Mouse (Mus musculus) embryonic stem cell, embryonic (primary cell): ENCODE measurements at regions not wholly inside any gene's neighbourhood (a gene's known extent, or its start where the extent isn't known, plus 50 kb on each side); places are given as distances from the start of the nearest gene placed in this dataset.
"Not testable (repeated sequence)": the region's sequence is repeated elsewhere in the genome, so short reads cannot be mapped to it uniquely, and the experiment has no call there.

Experiments
- CTCF ChIA-PET, 4 experiments: fragments of 300-600 bp in 2 of 4; fragments of 350-600 bp in 2 of 4; sonication (Branson Sonifier 250); formaldehyde crosslinking; loops; one replicate each; lab custom pipeline; 2022; ENCODE audit warnings: inconsistent platforms in 2 of 4; lab: Charles Lee
- POLR2A ChIA-PET, 4 experiments: fragments of 300-600 bp in 2 of 4; fragments of 350-600 bp in 2 of 4; sonication (Branson Sonifier 250); formaldehyde crosslinking; loops; one replicate each; lab custom pipeline; 2022; ENCODE audit warnings: antibody characterized with exemption in 4 of 4, inconsistent platforms in 1 of 4; lab: Charles Lee

GRCm38 (mm10) chr11:52460190-52460780, 64.1 kb downstream of the 9530068E07Rik start:
- CTCF ChIA-PET: no interaction called here
- POLR2A ChIA-PET: interaction anchor here in 2 of 4 experiments (0.6 to 1.1 kb wide), 3 partner anchors 23 to 641 kb away, joined by 3 read pairs; no protein-coding TSS in a partner anchor

GRCm38 (mm10) chr11:52471128-52471527, 74.9 kb downstream of the 9530068E07Rik start:
- POLR2A ChIA-PET, CTCF ChIA-PET: not testable (repeated sequence)

GRCm38 (mm10) chr11:52480111-52480510, 83.9 kb downstream of the 9530068E07Rik start:
- CTCF ChIA-PET: not testable (repeated sequence)

GRCm38 (mm10) chr11:52480694-52481093, 84.5 kb downstream of the 9530068E07Rik start:
- POLR2A ChIA-PET: interaction anchor here in 1 of 4 experiments (0.6 to 1.3 kb wide), 2 partner anchors 31 to 128 kb away, joined by 3 read pairs; no protein-coding TSS in a partner anchor
- CTCF ChIA-PET: not testable (repeated sequence)

More at GRCm38 (mm10) chr11:52480111-52480510, 83.9 kb downstream of the 9530068E07Rik start:
- POLR2A ChIA-PET: interaction anchor here in 1 of 4 experiments (0.6 to 1.3 kb wide), 2 partner anchors 32 to 127 kb away, joined by 3 read pairs; no protein-coding TSS in a partner anchor

GRCm38 (mm10) chr11:52483534-52483933, 87.3 kb downstream of the 9530068E07Rik start:
- POLR2A ChIA-PET: interaction anchor here in 2 of 4 experiments (0.7 to 0.9 kb wide), 2 partner anchors 63 to 124 kb away, joined by 3 read pairs; no protein-coding TSS in a partner anchor
- CTCF ChIA-PET: not testable (repeated sequence)

GRCm38 (mm10) chr11:52488538-52488937, 92.3 kb downstream of the 9530068E07Rik start:
- CTCF ChIA-PET: not testable (repeated sequence)

GRCm38 (mm10) chr11:52493336-52493735, 97.1 kb downstream of the 9530068E07Rik start:
- ChIA-PET POLR2A (interaction anchor here in 2 of 4 experiments (0.6 to 0.7 kb wide), 2 partner anchors 17 to 1257 kb away, joined by 3 to 4 read pairs; no protein-coding TSS in a partner anchor), CTCF (no interaction called here)

More at GRCm38 (mm10) chr11:52488538-52488937, 92.3 kb downstream of the 9530068E07Rik start:
- POLR2A ChIA-PET: not testable (repeated sequence)

- ChIA-PET POLR2A (interaction anchor here in 1 of 4 experiments (1.3 kb wide), 1 partner anchor 12 kb away, joined by 3 read pairs; no protein-coding TSS in a partner anchor), CTCF (interaction anchor here in 1 of 4 experiments (0.8 kb wide), 1 partner anchor 60 kb away, joined by 4 read pairs; no protein-coding TSS in a partner anchor)
These were observed 100.7 kb downstream of the 9530068E07Rik start for GRCm38 (mm10) chr11:52496908-52497307.

- ChIA-PET POLR2A (no interaction called here), CTCF (no interaction called here)
These were observed 106.6 kb downstream of the 9530068E07Rik start for GRCm38 (mm10) chr11:52502759-52503365.

- ChIA-PET CTCF (interaction anchor here in 3 of 4 experiments (0.6 to 2.4 kb wide), 5 partner anchors 10 to 225 kb away, joined by 3 to 14 read pairs (median 5); no protein-coding TSS in a partner anchor), POLR2A (interaction anchor here in 3 of 4 experiments (0.6 to 1.9 kb wide), 8 partner anchors 17 to 748 kb away, joined by 3 to 8 read pairs (median 3); partner anchors contain the start of gene Vdac1 (in 2 of the 3))
These were observed 115.6 kb downstream of the 9530068E07Rik start for GRCm38 (mm10) chr11:52511831-52512297.

GRCm38 (mm10) chr11:52517330-52517729, 121.1 kb downstream of the 9530068E07Rik start:
- CTCF ChIA-PET: interaction anchor here in 2 of 4 experiments (0.7 to 0.8 kb wide), 2 partner anchors 178 to 249 kb away, joined by 3 read pairs; no protein-coding TSS in a partner anchor
- POLR2A ChIA-PET: no interaction called here

- ChIA-PET CTCF (no interaction called here), POLR2A (no interaction called here)
These were observed 123.6 kb downstream of the 9530068E07Rik start for GRCm38 (mm10) chr11:52519877-52520276.

GRCm38 (mm10) chr11:52521879-52522278, 125.7 kb downstream of the 9530068E07Rik start:
- ChIA-PET POLR2A (interaction anchor here in 1 of 4 experiments (0.6 kb wide), 1 partner anchor 443 kb away, joined by 13 read pairs; no protein-coding TSS in a partner anchor), CTCF (interaction anchor here in 3 of 4 experiments (0.5 to 2.0 kb wide), 39 partner anchors 9 to 733 kb away, joined by 3 to 14 read pairs (median 3); no protein-coding TSS in a partner anchor)

- CTCF ChIA-PET: interaction anchor here in 3 of 4 experiments (0.5 to 2.0 kb wide), 37 partner anchors 10 to 733 kb away, joined by 3 to 14 read pairs (median 3); no protein-coding TSS in a partner anchor
- POLR2A ChIA-PET: no interaction called here
These were observed 126.2 kb downstream of the 9530068E07Rik start for GRCm38 (mm10) chr11:52522384-52522783.

- POLR2A ChIA-PET: no interaction called here
- CTCF ChIA-PET: no interaction called here
These were observed 127.0 kb downstream of the 9530068E07Rik start for GRCm38 (mm10) chr11:52523191-52523590.

- CTCF ChIA-PET: interaction anchor here in 1 of 4 experiments (0.8 kb wide), 1 partner anchor 238 kb away, joined by 6 read pairs; no protein-coding TSS in a partner anchor
- POLR2A ChIA-PET: no interaction called here
These were observed 127.4 kb downstream of the 9530068E07Rik start for GRCm38 (mm10) chr11:52523671-52524070.

- ChIA-PET CTCF (no interaction called here), POLR2A (interaction anchor here in 1 of 4 experiments (1.2 kb wide), 1 partner anchor 117 kb away, joined by 3 read pairs; no protein-coding TSS in a partner anchor)
These were observed 129.2 kb downstream of the 9530068E07Rik start for GRCm38 (mm10) chr11:52525446-52525845.

GRCm38 (mm10) chr11:52526306-52526705, 130.1 kb downstream of the 9530068E07Rik start:
- CTCF ChIA-PET: interaction anchor here in 1 of 4 experiments (0.6 to 0.7 kb wide), 2 partner anchors 72 to 104 kb away, joined by 3 to 4 read pairs; no protein-coding TSS in a partner anchor

More at GRCm38 (mm10) chr11:52526306-52526705, 130.1 kb downstream of the 9530068E07Rik start:
- POLR2A ChIA-PET: interaction anchor here in 1 of 4 experiments (1.2 kb wide), 1 partner anchor 116 kb away, joined by 3 read pairs; no protein-coding TSS in a partner anchor
